Mouse (Mus musculus): Measurements from ENCODE around the gene A030005L19Rik. TPM values are rescaled to one million over a fixed set of nuclear protein-coding genes. Genes with fewer than 3 reads are reported as not detected.
"Not testable (repeated sequence)": the region's sequence is repeated elsewhere in the genome, so short reads cannot be mapped to it uniquely, and the experiment has no call there.

The A030005L19Rik gene
- polyA plus RNA-seq (2012): 0.13 and 0.15 TPM in 2 replicates

- no peak for TF ChIP-seq GATA1 (IDR thresholded peaks at IDR 0.05; ENCODE audit: low read length)
These were observed at the start of gene A030005L19Rik for GRCm38 (mm10) chr1:82913025-82913424. Gene A030005L19Rik (plus strand): TSS chr1:82913325.

GRCm38 (mm10) chr1:82870202-82870601 is 42.9 kb upstream of the A030005L19Rik start:
- no peak for TF ChIP-seq GATA1 (IDR thresholded peaks at IDR 0.05; ENCODE audit: low read length)

GRCm38 (mm10) chr1:82879172-82879571 is 34.0 kb upstream of the A030005L19Rik start:
- no peak for TF ChIP-seq GATA1 (IDR thresholded peaks at IDR 0.05; ENCODE audit: low read length)

GRCm38 (mm10) chr1:82880196-82880595 is 32.9 kb upstream of the A030005L19Rik start:
- no peak for TF ChIP-seq GATA1 (IDR thresholded peaks at IDR 0.05; ENCODE audit: low read length)

- TF ChIP-seq GATA1 (IDR thresholded peaks at IDR 0.05; ENCODE audit: low read length): no peak
These were observed 19.9 kb upstream of the A030005L19Rik start for GRCm38 (mm10) chr1:82893269-82893668.

GRCm38 (mm10) chr1:82900567-82900966 is 12.6 kb upstream of the A030005L19Rik start:
- TF ChIP-seq GATA1 (IDR thresholded peaks at IDR 0.05; ENCODE audit: low read length): no peak

GRCm38 (mm10) chr1:82901201-82901600 is 11.9 kb upstream of the A030005L19Rik start:
- no peak for TF ChIP-seq GATA1 (IDR thresholded peaks at IDR 0.05; ENCODE audit: low read length)

- TF ChIP-seq GATA1 (IDR thresholded peaks at IDR 0.05; ENCODE audit: low read length): no peak
These were observed 7.2 kb upstream of the A030005L19Rik start for GRCm38 (mm10) chr1:82905886-82906285.

- TF ChIP-seq GATA1 (IDR thresholded peaks at IDR 0.05; ENCODE audit: low read length): no peak
These were observed 11.5 kb downstream of the A030005L19Rik start, which contains the start of gene A030014E15Rik for GRCm38 (mm10) chr1:82924650-82925049. Gene A030014E15Rik (plus strand): TSS chr1:82924917.

GRCm38 (mm10) chr1:82931326-82931725 is 18.2 kb downstream of the A030005L19Rik start, which contains the start of gene Gm6217:
Gene Gm6217 (minus strand): TSS chr1:82931399.
- TF ChIP-seq GATA1 (IDR thresholded peaks at IDR 0.05; ENCODE audit: low read length): not testable (repeated sequence)

- no peak for TF ChIP-seq GATA1 (IDR thresholded peaks at IDR 0.05; ENCODE audit: low read length)
These were observed 25.5 kb downstream of the A030005L19Rik start for GRCm38 (mm10) chr1:82938666-82939065.

GRCm38 (mm10) chr1:82943295-82943694 is 30.2 kb downstream of the A030005L19Rik start, which contains the start of gene A030003K21Rik:
Gene A030003K21Rik (minus strand): TSS chr1:82943388.
- TF ChIP-seq GATA1 (IDR thresholded peaks at IDR 0.05; ENCODE audit: low read length): not testable (repeated sequence)

- TF ChIP-seq GATA1 (IDR thresholded peaks at IDR 0.05; ENCODE audit: low read length): no peak
These were observed 35.5 kb downstream of the A030005L19Rik start for GRCm38 (mm10) chr1:82948601-82949000.

- TF ChIP-seq GATA1 (IDR thresholded peaks at IDR 0.05; ENCODE audit: low read length): not testable (repeated sequence)
These were observed 42.8 kb downstream of the A030005L19Rik start, which contains the start of gene Gm7544 for GRCm38 (mm10) chr1:82955913-82956312. Gene Gm7544 (minus strand): TSS chr1:82956013.

- TF ChIP-seq GATA1 (IDR thresholded peaks at IDR 0.05; ENCODE audit: low read length): no peak
These were observed 46.8 kb downstream of the A030005L19Rik start, which contains the start of gene Gm47955 for GRCm38 (mm10) chr1:82959870-82960385. Gene Gm47955 (plus strand): TSS chr1:82960286.

Other genes starting within 250 kb of the A030005L19Rik start
- 326 and 432 TPM in 2 replicates for gene Mff, start 188.4 kb upstream of the A030005L19Rik start, polyA plus RNA-seq (2012)
- not detected in 2 replicates for gene Tm4sf20, start 144.9 kb upstream of the A030005L19Rik start, polyA plus RNA-seq (2012)
- gene Gm47791, start 142.1 kb upstream of the A030005L19Rik start, polyA plus RNA-seq (2012): not detected in 2 replicates
- gene Agfg1, start 73.8 kb upstream of the A030005L19Rik start, polyA plus RNA-seq (2012): 21.9 and 24.4 TPM in 2 replicates
- gene A030014E15Rik, start 11.6 kb downstream of the A030005L19Rik start, polyA plus RNA-seq (2012): not detected in 2 replicates
- gene Gm6217, start 18.1 kb downstream of the A030005L19Rik start, polyA plus RNA-seq (2012): not detected in 2 replicates
- not detected in 2 replicates for gene A030003K21Rik, start 30.1 kb downstream of the A030005L19Rik start, polyA plus RNA-seq (2012)
- not detected in 2 replicates for gene Gm7544, start 42.7 kb downstream of the A030005L19Rik start, polyA plus RNA-seq (2012)
- not detected in 2 replicates for gene Gm47955, start 47.0 kb downstream of the A030005L19Rik start, polyA plus RNA-seq (2012)
- gene Gm47959, start 87.2 kb downstream of the A030005L19Rik start, polyA plus RNA-seq (2012): not detected in 2 replicates
- not detected in 2 replicates for gene Slc19a3, start 125.1 kb downstream of the A030005L19Rik start, polyA plus RNA-seq (2012)
- gene Krtap28-10, start 129.2 kb downstream of the A030005L19Rik start, polyA plus RNA-seq (2012): not detected in 2 replicates
- not detected in 2 replicates for gene Gm47969, start 131.6 kb downstream of the A030005L19Rik start, polyA plus RNA-seq (2012)
- gene A030005K14Rik, start 146.1 kb downstream of the A030005L19Rik start, polyA plus RNA-seq (2012): not detected in 2 replicates
- gene Krtap28-13, start 147.6 kb downstream of the A030005L19Rik start, polyA plus RNA-seq (2012): not detected in 2 replicates
- gene Ccl20, start 203.4 kb downstream of the A030005L19Rik start, polyA plus RNA-seq (2012): not detected in 2 replicates
- not detected in 2 replicates for gene Daw1, start 246.4 kb downstream of the A030005L19Rik start, polyA plus RNA-seq (2012)